Mouse (Mus musculus) brain, adult 2 months (tissue): ENCODE measurements around the gene Lrch3.
"Not testable (repeated sequence)": the region's sequence is repeated elsewhere in the genome, so short reads cannot be mapped to it uniquely, and the experiment has no call there.

ENCODE experiments used
- DNase-seq: peaks from one replicate; pipeline ENCODE4 v3.0.0; 2011; ENCODE audit warnings: low read depth, low spot score

The Lrch3 gene

DNA sequence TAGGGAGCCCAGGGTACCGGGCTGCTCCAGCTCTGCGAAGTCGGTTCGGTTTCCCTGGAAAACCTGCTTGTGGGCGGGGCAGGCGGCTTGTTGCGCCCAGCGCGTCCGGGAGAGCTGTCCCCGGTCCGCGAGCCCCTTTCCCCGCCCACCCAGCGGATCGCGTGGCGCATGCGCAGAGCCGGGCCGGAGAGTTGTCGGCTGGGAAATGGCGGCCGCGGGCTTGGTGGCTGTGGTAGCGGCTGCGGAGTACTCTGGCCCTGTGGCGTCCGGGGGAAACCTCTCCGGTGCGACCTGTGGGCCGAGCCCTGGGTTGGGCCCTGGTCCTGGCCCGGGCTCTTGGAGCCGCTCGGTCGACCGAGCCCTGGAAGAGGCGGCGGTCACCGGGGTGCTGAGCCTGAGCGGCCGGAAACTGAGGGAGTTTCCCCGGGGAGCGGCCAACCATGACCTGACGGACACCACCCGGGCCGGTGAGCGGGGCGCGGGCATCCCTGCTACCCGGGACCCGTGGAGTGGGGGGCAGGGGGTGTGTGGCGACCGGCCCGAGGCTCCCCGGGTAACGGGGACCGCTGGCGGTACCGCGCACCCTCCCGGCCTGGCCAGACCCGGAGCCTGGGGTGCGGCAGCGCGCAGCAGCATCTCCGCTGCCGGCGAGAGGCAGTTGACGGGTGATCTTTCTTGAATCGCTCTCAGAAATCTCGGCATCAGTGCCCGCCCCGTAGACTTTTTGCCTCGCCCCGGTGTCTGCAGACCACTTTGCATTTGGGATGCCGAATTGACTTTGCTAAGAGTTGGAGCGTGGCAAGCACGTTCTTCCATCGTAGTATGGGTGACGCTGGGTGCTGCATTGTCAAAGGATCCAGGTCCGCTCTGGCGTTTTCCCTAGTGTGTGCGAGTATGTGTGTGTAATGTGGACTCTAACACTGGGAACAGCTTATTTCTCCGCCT is at the start of gene Lrch3:
Gene Lrch3 (plus strand): TSS at position 164 of the 945 bp plus-strand sequence.
- peak; percentile 95 for DNase-seq

DNA sequence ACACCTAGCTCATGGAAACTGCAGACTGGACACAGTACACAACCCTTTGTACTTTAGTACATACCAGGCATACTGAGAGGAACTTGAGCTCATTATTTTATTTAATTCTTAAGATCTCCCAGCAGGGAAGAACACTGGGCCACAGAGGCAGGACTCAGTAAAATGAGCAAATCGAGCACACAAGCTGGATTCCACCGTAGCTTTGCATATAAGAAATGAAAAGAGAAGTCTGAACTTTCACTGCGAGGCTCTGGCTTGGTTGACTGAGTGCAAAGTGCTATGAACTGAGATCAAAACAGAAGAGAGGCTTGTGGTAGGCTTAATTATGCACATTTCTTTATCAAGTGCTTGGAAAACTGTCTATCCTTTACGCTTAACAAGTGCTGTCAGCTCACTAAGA is 48.5 kb upstream of the Lrch3 start:
- no peak for DNase-seq

- no peak for DNase-seq
Measured at GRCm38 (mm10) chr16:32866713-32867112, 47.2 kb upstream of the Lrch3 start.

DNA sequence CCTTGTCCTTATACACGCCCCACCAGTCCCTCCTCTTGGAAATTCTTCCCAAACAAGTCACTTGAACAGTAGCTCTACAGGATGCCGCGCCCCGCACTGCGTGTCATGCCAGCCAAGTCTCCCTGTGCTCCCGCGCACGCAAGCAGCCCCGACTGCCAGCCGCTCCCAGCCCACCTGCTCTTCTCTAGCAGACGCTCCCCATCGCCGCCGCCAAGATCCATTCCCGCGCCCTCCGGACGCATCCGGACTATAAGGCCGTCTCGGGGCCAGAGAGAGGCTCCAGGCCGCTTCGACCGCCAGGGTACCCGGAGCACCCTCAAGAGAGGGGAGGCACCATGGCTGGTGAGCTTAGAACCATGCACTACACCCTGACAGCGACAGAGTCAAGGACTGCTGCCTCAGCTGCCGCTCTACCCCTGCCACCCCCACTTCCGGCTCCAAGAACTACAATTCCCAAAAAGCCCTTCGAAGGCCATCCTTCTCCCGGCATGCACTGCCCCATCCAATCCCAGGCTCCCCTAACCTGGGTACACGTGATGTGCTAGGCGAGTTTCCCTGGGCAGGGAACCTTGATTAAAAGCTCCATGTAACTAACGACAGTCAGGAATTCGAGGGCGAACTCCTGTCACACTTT is 45.9 kb upstream of the Lrch3 start:
- DNase-seq = peak; percentile 98

GRCm38 (mm10) chr16:32870231-32870630 is 43.7 kb upstream of the Lrch3 start:
- DNase-seq = no peak

GRCm38 (mm10) chr16:32873366-32873765 is 40.5 kb upstream of the Lrch3 start:
- no peak for DNase-seq

DNA sequence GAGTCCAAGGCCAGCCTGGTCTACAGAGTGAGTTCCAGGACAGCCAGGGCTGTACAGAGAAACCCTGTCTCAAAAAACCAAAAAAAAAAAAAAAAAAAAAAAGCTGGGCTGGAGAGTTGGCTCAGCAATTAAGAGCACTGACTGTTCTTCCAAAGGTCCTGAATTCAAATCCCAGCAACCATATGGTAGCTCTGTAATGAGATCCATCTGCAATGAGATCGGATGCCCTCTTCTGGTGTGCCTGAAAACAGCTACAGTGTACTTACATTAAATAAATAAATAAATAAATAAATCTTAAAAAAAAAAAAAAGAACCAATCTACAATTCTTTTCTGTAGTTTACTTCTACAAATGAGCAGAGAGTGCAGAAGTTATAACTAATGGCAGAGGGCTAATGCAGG is 38.6 kb upstream of the Lrch3 start:
- not testable (repeated sequence) for DNase-seq

DNA sequence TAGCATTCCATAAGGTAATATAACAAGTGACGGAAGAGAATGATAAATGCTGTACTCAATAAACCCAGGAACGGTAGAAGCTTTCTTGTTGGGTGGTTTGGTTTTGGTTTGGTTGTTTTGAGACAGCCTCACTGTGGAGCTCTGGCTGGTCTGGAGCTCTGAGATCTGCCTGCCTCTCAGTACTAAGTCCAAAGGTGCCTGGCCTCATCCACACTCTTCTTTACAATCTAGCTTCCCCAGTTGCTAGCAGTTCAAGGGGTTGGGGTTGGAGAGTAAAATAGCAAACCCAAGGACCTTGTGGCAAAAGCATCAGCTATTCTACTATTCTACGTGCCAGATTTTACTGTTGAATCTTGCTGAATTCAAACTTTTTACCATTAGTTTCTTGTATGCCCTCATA is 38.1 kb upstream of the Lrch3 start:
- no peak for DNase-seq

DNA sequence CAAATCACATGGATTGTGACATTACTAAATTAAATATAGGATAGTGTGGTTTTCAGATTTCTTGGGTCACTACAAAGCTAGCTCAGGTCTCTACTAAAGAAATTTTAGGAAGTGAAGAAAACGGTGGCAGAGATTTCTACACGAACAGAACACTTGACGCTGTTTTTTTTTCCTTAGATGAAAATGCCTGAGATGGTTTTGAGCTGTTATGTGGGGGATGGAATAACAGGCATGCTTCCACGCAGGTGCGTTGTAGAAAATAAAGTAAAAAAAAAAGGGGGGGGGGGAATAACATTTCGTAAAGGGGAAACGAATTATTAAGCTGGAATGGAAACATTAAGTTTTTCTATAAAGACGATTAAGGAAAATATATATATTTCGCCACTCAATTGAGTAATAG is 37.1 kb upstream of the Lrch3 start:
- peak; percentile 12 for DNase-seq

DNA sequence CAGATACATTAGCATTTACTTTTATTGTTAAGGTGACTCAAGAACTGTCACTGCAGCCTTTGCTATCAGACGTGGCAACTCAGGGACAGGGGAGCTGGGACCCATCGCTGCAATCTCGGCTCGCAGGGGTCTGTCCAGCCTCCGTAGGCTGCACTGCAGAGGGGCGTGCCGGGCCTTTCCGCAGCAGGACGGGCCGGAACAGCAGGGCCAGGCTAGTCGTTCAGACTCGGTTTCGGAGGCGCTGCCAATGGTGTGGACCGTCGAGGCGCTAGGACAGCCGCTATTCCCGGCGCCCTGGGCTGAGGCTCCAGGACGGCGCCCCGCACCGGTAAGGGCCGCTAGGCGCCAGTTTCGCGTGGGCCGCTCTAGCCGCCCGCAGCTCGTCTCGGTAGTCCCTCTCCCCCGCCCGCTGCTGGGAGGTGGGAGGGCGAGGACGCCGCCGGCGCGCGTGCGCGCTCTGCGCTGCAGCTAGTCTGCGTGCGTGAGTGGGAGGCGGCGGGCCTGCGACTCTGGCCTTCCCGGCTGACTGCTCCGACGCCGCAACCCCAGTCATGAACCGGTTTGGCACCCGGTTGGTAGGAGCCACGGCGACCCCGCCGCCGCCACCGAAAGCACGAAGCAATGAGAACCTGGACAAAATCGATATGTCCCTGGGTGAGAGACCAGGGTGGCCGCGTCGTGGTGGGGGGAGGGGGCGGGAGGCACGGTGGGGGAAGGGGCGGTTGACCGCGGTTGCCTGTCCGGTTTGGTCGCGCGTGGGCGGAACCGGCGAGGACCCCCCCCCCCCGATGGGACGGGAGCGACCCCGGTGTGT is 36.4 kb upstream of the Lrch3 start, which contains the start of the genes Fyttd1 and Rubcn:
Gene Fyttd1 (plus strand): TSS at position 158 of the 814 bp plus-strand sequence.
Gene Rubcn (minus strand): TSS at position 424 of the 814 bp plus-strand sequence.
- peak; percentile 99 for DNase-seq

DNA sequence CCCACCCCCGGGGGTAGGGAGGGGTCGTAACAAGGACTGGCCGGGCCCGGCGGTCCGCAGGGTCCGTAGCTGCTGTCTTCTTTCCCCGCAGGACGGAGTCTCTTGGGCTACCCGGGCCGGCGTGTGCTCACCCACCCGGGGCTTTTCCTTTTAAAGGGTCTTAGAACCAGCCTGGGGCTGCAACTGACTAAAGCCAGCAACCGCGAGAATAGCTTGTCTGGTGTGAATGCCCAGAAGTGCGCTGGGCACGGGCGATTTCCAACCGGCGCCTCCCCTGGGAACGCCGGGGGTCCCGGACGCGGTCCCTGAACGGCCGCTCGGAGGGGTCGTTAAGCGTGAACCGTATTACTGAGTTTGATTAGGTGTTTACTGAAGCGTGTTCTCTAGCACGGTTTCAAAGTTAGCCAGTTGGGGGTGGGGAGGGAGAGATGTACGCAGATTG is 35.7 kb upstream of the Lrch3 start:
- peak; percentile 10 for DNase-seq

DNA sequence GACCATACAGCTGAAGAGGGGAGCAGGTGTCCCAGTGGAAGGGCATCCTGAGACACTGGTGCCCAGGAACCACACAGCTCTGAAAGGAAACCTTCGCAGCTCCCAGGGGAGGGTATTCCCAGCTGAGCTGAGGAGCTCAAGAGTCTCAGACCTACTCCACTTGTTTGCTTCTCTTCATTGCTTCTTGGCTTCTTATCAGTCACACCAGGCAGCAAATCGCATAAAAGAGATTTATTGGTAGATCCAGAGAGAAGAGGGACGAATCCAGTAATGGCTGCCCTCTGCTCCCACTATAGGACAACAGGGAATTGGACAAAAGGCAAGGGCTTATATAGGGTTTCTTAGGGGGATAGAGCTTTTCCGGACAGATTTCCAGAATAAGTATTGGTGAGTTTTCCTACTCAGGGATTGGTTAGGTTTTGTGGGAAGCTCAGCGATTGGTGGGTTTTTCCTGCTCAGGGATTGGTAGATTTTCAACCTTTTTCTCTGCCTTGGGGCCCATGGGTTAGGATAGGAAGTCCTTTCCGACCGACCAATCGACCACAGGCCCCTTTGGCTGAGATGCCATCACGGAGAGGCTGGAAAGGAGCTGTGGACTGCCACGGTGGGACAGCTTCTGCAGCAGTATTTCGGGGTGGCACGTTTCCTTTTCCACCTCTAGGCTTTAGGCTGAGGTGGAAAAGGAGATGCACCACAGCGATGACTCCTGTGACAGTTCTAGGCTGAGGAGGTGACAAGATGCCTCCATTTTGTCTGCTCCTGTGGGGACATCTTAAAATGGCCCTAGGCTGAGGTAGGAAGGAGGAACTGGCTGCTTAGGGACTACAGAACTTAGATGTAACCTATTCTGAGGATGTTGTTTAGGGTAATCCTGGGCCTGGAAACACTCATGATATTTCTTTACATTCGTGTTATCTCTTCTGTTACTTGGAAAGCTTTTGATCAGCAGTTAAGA is 34.7 kb upstream of the Lrch3 start:
- peak; percentile 14 for DNase-seq

DNA sequence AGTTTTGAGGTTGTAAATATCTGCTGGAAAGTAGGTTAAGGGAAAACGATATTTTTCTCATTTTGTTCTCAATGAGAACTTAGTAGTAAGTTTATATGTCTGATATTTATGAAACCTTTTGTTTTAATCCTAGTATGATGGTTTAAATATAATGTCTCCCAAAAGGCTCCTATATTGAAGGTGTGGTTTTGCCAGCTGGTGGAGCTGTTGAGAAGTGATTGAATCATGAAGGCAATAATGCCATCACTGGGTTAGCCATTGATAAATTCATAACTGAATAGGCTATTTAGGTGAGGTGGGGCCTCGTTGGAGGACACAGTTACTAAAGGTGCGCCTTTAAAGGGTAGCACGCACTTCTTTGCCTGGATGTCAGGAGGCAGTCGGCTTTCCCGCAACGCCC is 32.4 kb upstream of the Lrch3 start:
- DNase-seq = no peak

DNA sequence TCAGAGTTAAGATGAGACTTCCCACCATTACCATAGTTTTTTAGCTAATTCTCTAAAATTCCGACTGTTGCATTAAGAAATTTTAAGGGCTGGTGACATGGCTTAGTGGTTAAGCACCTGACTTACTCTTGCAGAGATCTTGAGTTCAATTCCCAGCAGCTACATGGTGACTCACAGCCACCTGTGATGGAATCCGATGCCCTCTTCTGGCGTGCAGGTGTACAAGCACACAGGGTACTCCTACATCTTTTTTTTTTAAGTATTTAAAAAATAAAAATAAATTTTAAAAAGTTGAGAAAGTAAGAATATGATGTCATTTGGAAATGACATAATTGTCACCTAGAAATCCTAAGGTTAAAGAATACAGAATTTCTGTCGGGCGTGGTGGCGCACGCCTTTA is 25.9 kb upstream of the Lrch3 start:
- DNase-seq = peak; percentile 46

- DNase-seq = no peak
Measured at GRCm38 (mm10) chr16:32889881-32890280, 24.0 kb upstream of the Lrch3 start.

- DNase-seq = no peak
Measured at GRCm38 (mm10) chr16:32896126-32896525, 17.8 kb upstream of the Lrch3 start.

GRCm38 (mm10) chr16:32901360-32902050 is 12.4 kb upstream of the Lrch3 start:
- no peak for DNase-seq

- no peak for DNase-seq
Measured at GRCm38 (mm10) chr16:32902051-32902428, 11.9 kb upstream of the Lrch3 start.

- peak; percentile 74 for DNase-seq
Measured at GRCm38 (mm10) chr16:32906186-32906585, 7.7 kb upstream of the Lrch3 start.

DNA sequence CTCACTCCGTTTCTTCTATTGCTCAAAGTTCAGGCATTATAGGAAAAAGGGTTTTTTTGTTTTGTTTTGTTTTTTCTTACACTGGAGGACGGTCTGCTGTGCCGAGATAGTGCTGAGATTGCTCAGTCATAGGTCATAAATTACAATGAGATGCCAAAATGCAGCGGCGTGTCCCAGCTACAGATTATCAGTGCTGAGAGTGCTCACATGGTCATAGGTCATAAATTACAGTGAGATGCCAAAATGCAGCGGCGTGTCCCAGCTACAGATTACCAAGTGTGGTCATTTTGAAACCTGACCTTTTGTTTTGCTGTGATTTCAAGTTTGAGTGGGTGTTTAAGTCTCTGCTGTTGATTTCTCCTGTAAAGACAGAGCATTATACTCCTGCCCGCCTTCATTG is 7.2 kb upstream of the Lrch3 start:
- DNase-seq = no peak
